Mouse (Mus musculus) heart, adult 2 months (tissue): ENCODE data around the gene Slc44a3.

Experiments used
- CTCF ChIP-seq: fragments of 200-600 bp; IDR thresholded peaks from 2 replicates; pipeline ENCODE4 v1.8.1; 2022; ENCODE audit warnings: antibody characterized with exemption, mild to moderate bottlenecking, moderate library complexity
- EP300 ChIP-seq: fragments of 200-500 bp; IDR thresholded peaks from 2 replicates; pipeline ENCODE4 v1.6.1; 2011; ENCODE audit warnings: low read depth, low read length, control low read depth; ENCODE audit not compliant: insufficient read depth
- POLR2A ChIP-seq: fragments of 200-500 bp; IDR thresholded peaks from 2 replicates; pipeline ENCODE4 v1.6.1; 2011; ENCODE audit warnings: mild to moderate bottlenecking, low read depth, low read length, control low read depth; ENCODE audit not compliant: insufficient read depth

GRCm38 (mm10) chr3:121570623-121571022 lies 38.4 kb upstream of the Slc44a3 start:
- TF ChIP-seq POLR2A: no peak
- no peak for TF ChIP-seq CTCF
- TF ChIP-seq EP300: no peak
